Mouse (Mus musculus) right cerebral cortex, postnatal 36 days (tissue): Measurements from ENCODE around the gene Duxbl3.
"Not testable (repeated sequence)": the region's sequence is repeated elsewhere in the genome, so short reads cannot be mapped to it uniquely, and the experiment has no call there.

ENCODE experiments used
- DNase-seq, 2 experiments: peaks; one replicate each; pipeline ENCODE4 v3.0.0; 2022; ENCODE audit warnings: low spot score in 2 of 2, mixed read lengths in 1 of 2

Gene Duxbl3

DNA sequence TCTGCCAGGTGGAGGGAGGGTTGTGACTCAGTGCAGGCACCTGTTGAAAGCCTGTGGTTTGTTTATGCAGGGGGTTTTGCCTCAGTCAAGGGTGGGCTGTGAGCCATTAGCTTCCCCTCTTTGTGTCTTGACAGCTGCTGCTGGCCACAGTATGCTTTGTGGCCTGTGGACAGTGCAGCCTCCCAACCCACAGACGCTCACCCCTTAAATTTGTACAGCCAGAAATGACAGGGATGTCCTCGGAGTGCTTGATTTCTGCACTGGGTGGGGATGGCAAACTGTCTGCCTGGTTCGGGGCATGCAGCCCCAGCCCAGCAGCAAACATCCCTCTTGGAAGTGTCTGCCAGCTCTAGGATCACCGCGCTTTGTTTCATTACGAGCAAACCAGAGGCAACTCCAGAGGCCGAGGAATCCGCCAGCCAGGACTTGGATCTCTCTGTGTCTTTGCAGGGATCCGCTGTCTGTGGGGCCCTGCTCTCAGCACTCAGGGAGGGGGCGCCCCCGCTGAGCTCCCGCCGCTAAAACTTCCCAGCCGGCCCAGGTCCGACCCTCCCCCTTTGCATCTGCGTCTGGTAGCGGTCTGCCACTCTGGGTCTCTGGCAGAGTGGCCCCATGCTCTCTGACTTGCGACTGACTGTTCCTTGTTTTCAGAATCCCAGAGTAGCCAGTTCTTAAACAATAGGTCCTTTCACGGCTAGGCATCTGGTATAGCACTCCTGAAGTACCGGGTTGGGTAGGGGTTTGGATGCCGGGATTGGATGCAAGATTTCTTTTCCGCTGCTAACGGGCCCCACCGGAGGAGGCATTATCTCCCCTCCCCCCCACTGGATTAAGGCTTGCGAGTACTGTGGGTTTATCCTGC is at the start of gene Duxbl3:
Duxbl3 (plus strand) TSS at position 207 of the 862 bp plus-strand sequence.
- not testable (repeated sequence) for DNase-seq

DNA sequence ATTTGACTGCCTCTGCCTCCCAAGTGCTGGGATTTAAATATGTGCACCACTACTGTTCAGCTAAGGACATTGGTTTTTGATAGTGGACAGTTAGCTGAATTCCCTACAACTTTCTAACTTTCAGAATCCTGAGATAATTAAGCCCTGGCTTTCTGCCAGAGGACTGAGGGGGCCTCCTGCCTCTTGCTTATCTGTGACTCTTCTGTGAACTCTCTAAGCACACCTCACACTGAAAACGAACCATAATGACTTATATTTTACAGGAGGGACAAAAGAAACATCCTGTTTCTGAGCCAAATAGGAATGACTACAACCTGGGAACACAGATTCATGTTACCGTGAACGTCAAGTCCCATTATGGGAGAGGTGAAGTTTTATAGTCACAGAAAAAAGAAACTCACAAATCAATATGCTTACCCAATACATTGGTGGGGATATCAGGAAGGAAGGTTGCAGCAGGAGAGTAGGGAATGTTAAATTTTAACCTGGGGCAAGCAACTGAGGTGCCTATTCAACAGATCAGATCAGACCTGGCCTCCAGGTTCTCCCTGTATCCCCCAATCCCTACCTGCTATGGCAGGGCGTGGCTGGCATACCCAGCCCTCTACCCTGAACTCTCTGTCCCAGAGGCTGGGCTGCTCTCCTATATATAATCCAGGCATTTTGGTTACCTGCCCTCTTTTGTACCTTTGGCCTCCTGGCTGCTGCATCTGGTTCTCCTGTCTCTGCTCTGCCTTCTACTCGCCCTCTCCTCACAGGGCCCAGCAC is 41.3 kb upstream of the Duxbl3 start:
- DNase-seq: not testable (repeated sequence)

DNA sequence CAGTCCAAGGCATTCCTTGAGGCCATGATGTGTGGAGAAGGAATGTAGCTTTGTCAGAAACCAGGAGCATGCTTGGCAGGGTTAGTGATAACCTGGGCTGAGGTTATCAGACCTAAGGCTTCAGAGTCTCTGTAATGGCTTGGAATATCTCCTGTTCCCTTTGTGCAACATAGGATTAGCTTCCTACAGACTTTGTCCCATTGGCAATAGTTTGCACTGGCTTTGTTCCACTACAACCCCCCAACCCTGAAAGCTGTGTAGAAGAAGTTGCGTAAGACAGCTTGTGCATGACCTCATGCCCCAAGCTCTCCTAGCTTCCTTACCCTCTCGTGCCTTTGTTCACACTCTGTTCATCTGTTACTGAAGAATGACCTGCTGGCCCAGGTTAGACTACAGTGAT is 20.6 kb upstream of the Duxbl3 start:
- DNase-seq: not testable (repeated sequence)

DNA sequence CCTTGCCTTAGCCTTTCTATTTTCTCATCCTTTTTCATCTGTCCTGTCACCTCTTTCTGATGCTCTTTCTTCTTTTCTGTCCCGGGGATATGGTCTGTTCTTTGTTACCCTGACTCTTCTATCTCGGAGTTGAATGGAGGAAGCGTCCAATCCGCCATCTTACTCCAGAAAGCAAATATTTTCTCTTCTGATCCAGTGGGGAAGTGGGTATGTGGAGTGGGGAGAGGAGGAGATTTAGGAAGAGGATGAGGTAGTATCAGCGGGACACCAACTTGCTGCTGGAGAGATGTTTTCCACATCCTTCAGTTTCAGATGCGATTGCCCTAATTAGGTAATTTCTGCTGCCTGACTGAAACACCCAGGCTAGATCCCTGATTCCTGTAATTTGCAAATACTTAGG is 967 bp downstream of the Duxbl3 start:
- not testable (repeated sequence) for DNase-seq

DNA sequence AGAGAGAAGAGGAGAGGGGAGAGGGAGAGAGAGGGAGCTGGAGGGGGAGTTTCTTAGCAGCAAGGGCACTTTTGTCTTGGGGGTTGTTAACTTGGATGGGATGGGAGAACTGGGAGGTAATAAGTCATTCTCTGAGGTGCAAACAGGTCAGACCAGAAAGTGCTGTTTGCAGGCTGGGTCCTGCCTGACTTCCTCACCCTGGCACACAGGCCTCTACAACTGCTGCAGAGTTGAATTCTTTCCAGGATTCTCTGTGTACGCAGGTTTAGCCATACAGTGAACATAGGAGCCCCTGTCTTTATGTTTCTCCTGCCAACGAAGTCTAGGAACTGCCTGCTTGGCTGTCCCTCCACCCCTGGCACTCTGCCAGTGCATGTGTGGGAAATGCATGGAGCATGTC is 29.0 kb downstream of the Duxbl3 start:
- DNase-seq: not testable (repeated sequence)

DNA sequence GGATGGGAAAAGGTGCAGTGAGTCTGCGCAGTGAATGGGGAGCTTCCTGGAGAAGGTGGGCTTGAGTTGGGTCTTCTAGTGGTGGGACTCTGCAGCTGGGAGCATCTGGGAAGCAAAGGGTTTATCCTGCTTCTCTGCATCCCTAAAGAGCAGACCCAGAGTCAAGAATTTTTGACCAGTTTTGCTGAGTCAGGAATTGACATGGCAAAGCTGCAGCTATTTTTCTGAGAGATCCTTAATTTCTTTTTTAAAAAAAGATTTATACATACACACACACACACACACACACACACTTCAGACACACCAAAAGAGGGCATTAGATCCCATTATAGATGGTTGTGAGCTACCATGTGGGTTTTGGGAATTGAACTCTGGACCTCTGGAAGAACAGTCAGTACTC is 36.1 kb downstream of the Duxbl3 start:
- no peak for DNase-seq

DNA sequence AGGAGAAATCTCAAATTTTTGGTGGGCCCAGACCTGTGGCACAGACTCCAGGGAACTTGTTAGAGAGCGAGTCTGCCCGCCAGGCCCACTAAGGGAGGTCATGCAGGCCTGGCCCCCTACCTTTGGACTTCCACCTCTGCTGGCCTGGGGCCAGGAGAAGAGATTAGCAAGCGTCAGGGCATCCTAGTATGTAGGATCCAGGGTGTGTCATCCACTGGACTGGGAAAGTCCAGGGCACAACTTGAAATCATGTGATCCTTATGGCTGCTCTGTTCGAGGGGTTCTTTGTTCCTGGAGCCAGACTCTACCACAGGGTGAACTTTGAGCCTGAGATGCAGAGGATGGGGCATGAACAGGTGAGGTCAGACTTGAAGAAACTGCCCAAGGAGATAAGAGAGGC is 39.3 kb downstream of the Duxbl3 start:
- no peak for DNase-seq

DNA sequence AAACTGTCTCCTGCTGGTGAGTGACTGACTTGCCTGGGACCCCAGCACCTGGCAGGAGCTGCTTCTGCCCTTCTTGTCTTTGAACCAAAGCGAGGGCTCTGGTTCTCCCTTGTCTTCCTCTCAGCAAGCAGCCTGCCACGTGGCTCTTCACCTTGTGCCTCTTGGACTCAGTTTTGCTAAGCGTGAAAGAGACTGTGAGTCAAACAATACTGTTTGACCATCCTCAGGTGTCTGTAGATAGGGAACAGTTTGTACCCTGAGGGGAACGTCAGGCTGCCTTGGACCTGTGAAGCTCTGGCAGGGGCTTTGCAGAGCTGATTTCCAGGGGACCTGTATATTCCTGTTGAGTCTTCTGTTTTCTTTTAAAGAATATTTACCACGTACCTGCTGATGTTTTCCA is 39.7 kb downstream of the Duxbl3 start:
- DNase-seq: no peak

DNA sequence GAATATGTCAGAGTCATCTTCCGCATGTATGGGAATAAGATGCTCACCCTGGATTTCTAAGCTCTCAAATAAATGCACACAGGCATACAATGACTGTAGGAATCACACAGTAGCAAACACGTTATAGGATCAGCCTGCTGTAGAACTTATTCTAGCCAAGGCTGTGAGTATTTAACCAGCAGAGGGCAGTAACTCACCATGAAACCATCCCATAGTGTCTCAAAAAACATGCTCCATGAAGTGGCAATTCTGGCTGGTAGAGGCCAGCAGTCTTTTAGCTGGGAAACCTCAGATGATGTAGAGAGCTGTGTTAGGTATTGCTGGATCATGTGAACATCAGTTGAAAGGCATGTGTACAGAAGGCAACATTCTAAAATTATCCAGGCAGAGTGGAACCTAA is 45.3 kb downstream of the Duxbl3 start:
- DNase-seq: peak; percentile 36 to 48

DNA sequence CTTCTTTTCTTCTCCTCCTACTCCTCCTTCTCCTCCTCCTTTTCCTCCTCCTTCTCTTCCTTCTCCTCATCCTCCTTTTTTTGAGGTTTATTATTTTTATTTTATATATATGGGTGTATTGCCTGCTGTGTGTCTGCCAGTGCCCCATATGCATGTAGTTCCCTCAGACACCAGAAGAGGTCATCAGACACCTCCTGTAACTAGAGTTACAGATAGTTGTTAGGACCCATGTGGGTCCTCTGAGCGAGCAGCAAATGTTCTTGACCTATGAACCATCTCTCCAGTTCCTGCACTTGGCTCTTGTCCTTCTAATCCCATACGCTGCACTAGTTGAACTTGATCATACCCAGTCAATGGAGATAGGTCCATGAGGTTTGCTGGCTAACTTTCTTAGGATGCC is 48.3 kb downstream of the Duxbl3 start:
- DNase-seq: no peak

DNA sequence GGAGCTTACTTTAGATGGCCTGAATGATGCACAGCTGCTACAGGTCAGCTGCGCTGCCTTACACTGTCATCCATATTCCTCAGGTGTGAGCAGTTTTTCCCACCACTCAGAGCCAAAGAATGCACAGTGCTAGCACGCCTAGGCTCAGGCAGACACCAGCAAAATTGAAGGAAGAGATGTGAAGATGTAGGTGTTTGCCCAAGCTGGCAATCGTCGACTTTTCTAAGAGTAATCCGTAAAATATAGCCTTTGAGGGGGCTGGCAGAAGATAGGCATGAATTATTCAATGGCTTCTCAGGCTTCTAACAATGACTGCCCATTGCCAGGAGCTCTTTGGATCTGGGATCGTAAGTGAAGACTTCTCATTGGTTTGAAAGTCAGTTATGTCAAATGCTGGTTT is 51.1 kb downstream of the Duxbl3 start:
- peak; percentile 4 to 5 for DNase-seq

DNA sequence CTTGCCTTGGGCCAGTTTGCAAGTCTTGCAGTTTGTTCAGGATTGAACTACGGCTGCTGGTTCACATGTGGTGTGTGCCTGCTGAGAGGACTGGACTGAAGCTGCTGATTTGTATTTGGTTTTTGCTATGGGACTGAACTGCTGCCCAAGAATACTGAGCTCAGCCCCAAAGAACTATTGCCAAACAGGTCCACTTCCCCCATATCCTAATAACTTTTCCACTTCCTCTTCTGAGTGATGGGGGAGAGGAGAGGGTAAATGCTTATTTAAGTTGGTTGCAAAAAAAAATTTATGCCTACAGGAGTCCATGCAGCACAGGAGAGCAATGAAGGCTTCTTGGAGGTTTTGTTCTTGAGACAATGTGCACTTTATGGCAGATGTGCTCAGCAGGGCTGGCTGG is 51.7 kb downstream of the Duxbl3 start:
- no peak for DNase-seq

DNA sequence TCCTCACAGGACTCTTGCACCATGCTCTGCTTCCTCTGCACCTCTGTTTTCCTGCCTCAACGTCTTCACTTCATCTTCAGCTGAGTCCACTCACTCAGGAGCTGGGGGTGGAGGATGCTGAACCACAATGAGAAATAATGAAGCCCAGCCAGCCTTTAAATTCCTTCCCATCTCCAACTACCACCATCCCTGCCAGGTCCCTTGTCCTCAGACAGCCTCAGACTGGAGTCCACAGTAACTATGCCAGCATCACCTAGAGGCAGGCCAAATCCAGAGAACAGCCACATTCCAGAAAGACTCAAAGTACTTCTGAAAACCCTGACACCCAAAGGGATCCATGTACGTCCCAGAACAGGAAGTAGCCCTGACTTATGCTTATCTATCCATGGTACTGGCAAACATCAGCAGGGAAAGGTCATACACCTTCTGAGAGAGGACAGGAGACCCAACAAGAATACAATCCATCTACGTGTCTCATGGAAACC is 58.5 kb downstream of the Duxbl3 start:
- DNase-seq: no peak
